Mouse (Mus musculus) lung, adult 2 months (tissue): ENCODE results near the gene Fam229a.

Experiments
- CTCF ChIP-seq: fragments of 200-500 bp; IDR thresholded peaks from 2 replicates; pipeline ENCODE4 v1.5.1; 2011; ENCODE audit warnings: mild to moderate bottlenecking, low read length, control low read depth; ENCODE audit not compliant: insufficient read depth
- POLR2A ChIP-seq: fragments of 200-500 bp; IDR thresholded peaks from 2 replicates; pipeline ENCODE4 v1.6.1; 2011; ENCODE audit warnings: low read depth, mild to moderate bottlenecking, control low read depth, low read length, borderline replicate concordance; ENCODE audit errors: extremely low read depth

GRCm38 (mm10) chr4:129496631-129497030 is 5.6 kb downstream of the Fam229a start:
- no peak for TF ChIP-seq POLR2A
- TF ChIP-seq CTCF, result no peak
